Mouse (Mus musculus): ENCODE results near the gene Rbms1. TPM values are rescaled to one million over a fixed set of nuclear protein-coding genes. Genes with fewer than 3 reads are reported as not detected.

The Rbms1 gene
- total RNA-seq, 4 experiments from 2014 or later = 10.2 to 19.1 (median 16.0) TPM

DNA sequence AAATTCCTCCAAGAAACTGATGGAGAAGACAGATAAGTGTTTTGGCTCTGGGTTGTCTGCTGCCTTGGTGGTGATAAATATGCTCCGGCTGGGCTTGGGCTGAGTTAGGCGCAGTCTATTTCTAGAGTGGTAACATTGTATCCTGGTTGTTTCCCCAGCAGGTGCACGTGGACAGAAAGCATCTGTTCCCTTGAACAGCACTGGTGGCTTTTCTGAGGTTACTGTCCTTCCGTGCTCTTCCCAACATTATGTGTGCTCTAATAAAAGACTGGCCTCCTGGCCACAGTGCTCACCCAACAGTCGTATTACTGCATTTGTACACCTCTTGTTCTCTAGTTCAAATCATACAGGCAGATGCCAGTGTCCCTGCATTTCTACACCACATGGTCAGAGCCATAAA lies 250.1 kb downstream of the Rbms1 start:
- DNase-seq (ENCODE audit: low spot score in 2 of 2) = peak in 1 of 2 experiments; percentile 42

DNA sequence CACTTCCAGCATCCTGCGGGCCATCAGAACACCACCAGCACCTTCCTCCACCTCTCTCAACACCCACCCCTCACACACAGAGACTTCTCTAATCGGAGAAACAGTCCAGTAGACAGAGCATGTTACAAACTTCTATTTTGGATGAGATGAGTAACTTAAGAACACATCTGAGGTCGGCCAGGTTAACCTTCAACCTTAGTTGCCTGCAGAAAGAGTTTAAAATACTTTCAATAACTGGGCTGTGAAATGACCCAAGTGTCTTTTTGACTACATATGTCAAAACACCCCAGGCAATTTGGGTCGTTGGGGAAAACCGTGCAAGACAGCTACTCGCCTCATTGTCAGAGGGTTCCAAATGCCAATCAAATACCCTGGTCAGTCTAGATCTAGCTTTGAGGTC lies 250.5 kb downstream of the Rbms1 start:
- DNase-seq (ENCODE audit: low spot score in 2 of 2) = no peak

DNA sequence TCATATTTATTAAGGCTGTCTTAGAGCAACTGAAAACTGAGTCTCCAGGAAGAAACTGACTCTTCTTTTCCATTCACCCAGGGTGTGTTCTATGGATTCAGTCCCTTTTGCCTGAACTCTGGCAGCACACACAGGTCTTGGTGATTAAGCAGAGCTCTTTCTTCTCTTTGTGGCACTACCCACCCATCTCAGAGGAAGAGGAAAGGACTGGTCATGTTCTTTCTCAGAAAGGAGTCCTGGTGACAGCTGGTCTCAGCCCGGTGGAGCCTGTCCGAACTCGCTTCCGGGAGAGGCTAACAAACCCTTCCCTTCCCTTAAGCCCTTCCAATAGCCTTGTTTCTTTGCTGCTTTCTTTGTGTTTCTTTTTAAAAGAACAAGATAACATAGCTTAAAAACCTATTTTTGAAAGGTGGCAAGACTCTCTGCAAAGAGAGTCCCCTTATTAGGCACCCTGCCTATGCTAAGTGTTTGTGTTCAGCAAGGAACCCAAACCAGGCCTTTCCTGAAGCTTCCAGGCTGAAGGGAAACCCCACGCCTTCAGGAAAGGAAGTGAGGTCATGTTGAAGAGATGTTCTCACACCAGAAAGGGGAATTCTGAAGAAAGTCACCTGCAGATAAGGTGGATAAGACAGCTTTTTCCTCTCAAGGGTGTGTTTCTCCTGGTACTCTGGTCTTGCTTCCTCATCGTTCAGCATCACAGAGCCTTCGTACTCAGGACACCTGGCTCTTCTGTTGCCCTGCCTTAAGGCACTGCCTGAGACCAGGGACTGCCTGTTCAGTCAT lies 251.7 kb downstream of the Rbms1 start:
- no peak for DNase-seq (ENCODE audit: low spot score in 2 of 2)

DNA sequence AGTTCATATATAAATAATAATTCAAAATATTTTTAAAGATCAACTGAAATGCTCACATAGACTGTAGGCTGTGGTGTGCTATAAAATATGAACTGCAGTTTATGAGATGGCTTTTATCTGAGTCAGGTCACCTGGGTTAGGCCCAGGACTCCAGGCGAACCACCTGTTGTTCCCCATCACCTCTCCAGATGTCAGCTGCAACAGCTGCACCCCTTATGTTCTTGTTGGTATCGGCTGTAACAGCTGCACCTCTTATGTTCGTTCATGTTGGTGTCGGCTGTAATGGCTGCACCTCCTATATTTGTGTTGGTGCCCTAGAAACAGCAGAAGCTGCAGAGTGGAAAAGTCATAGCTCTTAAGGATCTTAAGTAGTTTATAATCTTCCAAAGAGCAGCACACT lies 252.7 kb downstream of the Rbms1 start:
- DNase-seq (ENCODE audit: low spot score in 2 of 2) = no peak

DNA sequence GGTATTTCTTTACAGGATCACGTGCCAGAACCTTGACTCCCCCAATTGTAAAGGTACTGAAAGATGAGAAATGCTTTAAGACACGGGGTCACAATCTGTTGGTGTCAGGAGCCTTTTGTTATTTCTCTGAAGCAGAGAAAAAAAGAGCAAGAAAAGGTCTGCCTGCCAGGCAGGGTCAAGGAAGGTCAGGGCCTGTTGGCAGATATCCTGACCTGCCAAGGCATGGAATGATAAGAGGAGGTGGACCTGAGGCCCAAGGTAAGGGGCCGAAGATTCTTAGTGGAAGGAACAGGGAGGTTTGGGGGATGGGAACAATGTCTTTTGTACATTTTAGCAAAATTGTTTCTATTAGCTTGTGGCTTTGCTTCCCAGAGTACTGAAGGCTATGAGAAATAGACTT lies 254.3 kb downstream of the Rbms1 start:
- DNase-seq (ENCODE audit: low spot score in 2 of 2) = no peak

DNA sequence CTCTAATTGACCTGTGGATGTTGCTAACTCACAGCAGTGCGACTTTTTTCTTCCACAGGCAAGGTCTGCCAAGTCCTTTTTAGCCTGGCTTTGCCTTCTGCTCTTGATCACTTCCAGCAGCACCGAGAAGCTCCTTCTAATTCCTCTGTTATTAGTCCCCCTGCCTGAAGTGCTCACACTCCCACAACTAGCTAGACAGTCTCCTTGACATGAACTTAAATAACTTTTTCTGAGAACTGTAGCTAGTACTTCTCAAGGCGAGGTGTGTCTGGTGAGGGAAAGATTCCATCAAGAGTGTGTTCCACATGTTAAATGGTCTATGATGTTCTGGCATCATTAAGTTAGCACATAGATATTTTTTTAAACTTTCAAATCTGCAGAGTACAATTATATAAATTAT lies 256.1 kb downstream of the Rbms1 start:
- no peak for DNase-seq (ENCODE audit: low spot score in 2 of 2)

DNA sequence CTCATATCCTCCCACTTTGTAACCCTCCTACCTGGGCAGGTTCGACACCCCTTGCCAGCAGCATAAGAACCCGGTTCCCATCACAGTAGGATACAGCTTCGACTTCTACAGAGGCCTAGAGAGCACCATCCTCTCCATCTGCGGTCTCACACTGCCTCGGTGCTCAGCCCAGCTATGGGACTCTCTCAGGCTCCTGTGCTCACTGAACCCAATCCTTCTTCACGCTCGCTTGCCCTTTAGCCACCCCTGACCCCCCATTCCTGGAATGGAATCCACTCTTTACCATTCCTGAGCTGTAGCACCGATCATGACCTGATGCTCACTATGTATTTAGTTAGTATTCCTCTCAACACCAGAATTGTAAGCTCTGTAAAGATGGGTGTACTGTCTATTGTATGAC lies 257.6 kb downstream of the Rbms1 start:
- no peak for DNase-seq (ENCODE audit: low spot score in 2 of 2)

DNA sequence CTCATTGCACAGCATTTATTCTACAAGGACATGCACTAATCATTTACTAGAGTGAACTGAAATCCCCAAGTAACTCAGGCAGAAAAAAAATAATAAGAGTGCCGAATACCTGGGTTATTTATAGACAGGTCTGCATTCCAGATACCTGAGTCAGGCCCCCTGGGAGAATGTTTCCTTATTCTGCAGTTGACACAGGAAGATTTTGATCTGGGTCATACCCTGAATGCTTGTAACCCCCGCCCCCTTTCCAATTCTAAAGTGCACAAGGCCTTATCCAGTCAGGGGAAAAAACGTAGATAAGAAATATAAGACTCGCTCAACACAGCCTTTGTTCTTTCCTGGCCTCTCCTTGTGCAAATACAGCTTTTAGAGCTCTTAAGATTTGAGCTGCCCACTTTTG lies 259.7 kb downstream of the Rbms1 start:
- DNase-seq (ENCODE audit: low spot score in 2 of 2) = no peak

DNA sequence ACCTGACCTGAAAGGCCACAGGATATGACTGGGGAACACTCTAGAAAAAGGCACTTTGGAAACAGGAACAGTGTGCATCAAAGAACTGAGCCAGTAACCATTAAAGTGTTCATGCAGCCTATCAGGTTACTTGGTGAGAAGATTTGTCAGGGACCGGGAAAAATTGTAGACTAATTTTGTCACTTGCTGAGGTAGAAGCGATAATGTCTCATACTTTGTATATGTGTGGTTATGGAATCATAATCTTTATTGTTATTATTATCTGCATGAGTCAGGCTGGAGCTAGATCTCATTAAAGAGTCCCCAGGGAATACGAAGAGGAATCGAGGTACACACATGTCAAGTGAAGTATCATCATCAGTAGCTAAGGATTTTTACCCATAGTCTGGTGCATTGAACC lies 262.0 kb downstream of the Rbms1 start:
- no peak for DNase-seq (ENCODE audit: low spot score in 2 of 2)

Other genes with a start within 250 kb of the Rbms1 start
- gene Itgb6, start 240.5 kb downstream of the Rbms1 start, total RNA-seq (2022) = 10 to 100 TPM; 15.8 to 33.5 (median 25.7) TPM